Mouse (Mus musculus) kidney, embryonic 16.5 days (tissue): Measurements from ENCODE around the gene Prss41. TPM values are rescaled to one million over a fixed set of nuclear protein-coding genes. Genes with fewer than 3 reads are reported as not detected.
A peak's percentile ranks its signal among the peaks of the same experiment; 100 is the strongest.
"Not testable (repeated sequence)": the region's sequence is repeated elsewhere in the genome, so short reads cannot be mapped to it uniquely, and the experiment has no call there.

ENCODE experiments used
- ATAC-seq: fragments of 200-750 bp; cut with Nextera tagmentation; 2 replicates; pipeline ENCODE4 v1.8.0; 2017; ENCODE audit warnings: moderate TSS enrichment; ENCODE audit not compliant: low FRiP score, low TSS enrichment
- H3K27ac ChIP-seq: fragments of 300-500 bp; sonication (generic); 2 replicates; pipeline ENCODE4 v1.5.1; 2014; ENCODE audit warnings: low read length
- H3K27me3 ChIP-seq: fragments of 300-500 bp; sonication (generic); 2 replicates; pipeline ENCODE4 v1.6.1; 2014; ENCODE audit warnings: low read length, control low read depth, mixed read lengths; ENCODE audit not compliant: insufficient read depth
- H3K36me3 ChIP-seq: fragments of 300-500 bp; sonication (generic); 2 replicates; pipeline ENCODE4 v1.6.1; 2014; ENCODE audit warnings: low read length, control low read depth, mixed read lengths; ENCODE audit not compliant: insufficient read depth
- H3K4me1 ChIP-seq: fragments of 300-500 bp; sonication (generic); 2 replicates; pipeline ENCODE4 v1.6.1; 2014; ENCODE audit warnings: low read length, control low read depth, mixed read lengths; ENCODE audit not compliant: insufficient read depth
- H3K4me2 ChIP-seq: fragments of 300-500 bp; sonication (generic); replicated peaks from 2 replicates; pipeline ENCODE4 v1.6.1; 2014; ENCODE audit warnings: low read depth, low read length
- H3K4me3 ChIP-seq: fragments of 300-500 bp; sonication (generic); 2 replicates; pipeline ENCODE4 v1.5.1; 2014; ENCODE audit warnings: mild to moderate bottlenecking, low read length
- H3K9ac ChIP-seq: fragments of 300-500 bp; sonication (generic); replicated peaks from 2 replicates; pipeline ENCODE4 v1.6.1; 2014; ENCODE audit warnings: low read length
- H3K9me3 ChIP-seq: fragments of 300-500 bp; sonication (generic); 2 replicates; pipeline ENCODE4 v1.6.1; 2016; ENCODE audit warnings: low read length, control low read depth
- WGBS: fragments of 180-500 bp; shearing (Covaris S2); extraction: QIAGEN DNeasy Blood & Tissue Kit; methylation state at CpG from one replicate; pipeline ENCODE4 v1.1.7; 2014; 5-methylcytosine and 5-hydroxymethylcytosine counted together
- polyA plus RNA-seq: library from polyadenylated mRNA; unstranded; fragments of >200 nt; fragmentation: Nextera tagmentation; extraction: Ambion mirVana; gene quantifications from 2 replicates; pipeline ENCODE4 v1.2.1, GENCODE M21; 2015

Prss41 gene
- 3.5 and 4.1 TPM in 2 replicates for polyA plus RNA-seq

DNA sequence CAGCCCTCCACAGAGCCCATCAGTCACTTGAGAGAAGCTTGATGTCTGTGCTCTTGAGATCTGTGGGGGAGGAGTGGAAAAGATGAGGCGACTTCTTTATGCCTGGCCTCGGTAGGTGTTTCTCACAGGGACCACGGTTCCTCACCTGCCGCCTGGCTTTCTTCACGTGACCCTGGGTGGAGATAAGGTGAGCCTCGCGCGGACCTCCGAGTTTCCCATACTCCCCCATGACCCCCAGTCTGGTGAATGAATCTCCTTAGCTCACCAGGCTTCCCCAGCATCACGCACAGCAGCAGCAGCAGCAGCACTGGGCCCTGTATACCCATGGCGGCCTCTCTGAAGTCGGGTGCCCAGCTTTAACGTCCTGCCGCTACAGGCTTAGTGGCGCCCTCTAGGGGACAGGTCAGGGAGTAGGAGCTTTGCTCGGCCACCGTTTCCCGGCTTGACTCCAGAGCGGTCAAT, at the start of gene Prss41, which contains the start of gene Prss32:
Gene Prss41 (minus strand): TSS at position 361 of the 462 bp plus-strand sequence.
Gene Prss32 (plus strand): TSS at position 44 of the 462 bp plus-strand sequence.
- Histone ChIP-seq H3K4me3 (peak within 1 kb of the TSS; percentile 24), H3K27me3 (no peaks in the 10 kb centered on the region), H3K27ac (no peak within 1 kb of the TSS), H3K9ac (peak within 1 kb of the TSS; percentile 39; the same call in 1 of the 2 replicates), H3K4me2 (peak within 1 kb of the TSS; percentile 47), H3K9me3 (no peaks in the 10 kb centered on the region), H3K4me1 (0 out of 2 replicates have a peak, but pooled peaks cover 6% of the 10 kb centered on the region), H3K36me3 (no peaks in the 10 kb centered on the region)
- WGBS = 10% methylated on average over 19 of the region's 19 CpGs
- peak; percentile 44; the same call in 1 of the 2 replicates for ATAC-seq

DNA sequence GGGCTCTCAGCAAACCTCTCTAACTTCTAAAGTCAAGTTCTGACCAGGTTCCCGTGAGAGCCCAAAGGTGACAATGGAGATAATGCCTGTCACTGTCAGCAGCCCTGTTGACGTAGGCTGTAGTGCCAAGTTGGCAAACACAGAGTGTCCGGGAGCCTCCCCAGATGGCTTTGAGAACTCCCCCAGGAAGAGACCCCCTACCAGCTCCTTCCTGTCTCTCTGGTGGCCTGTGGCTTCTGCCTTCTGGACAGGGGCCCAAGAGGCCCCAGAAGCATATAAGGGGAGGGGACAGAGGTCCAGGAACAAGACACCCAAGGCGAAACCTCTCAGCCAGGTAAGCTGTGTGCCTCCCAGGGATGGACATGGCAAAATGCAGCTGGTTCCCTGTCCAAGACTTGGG, 36.6 kb upstream of the Prss41 start, which contains the start of the genes Dcpp1 and Dcpp2:
Gene Dcpp1 (plus strand): TSS at position 301 of the 400 bp plus-strand sequence.
Gene Dcpp2 (plus strand): TSS at position 305 of the 400 bp plus-strand sequence.
- H3K4me1 ChIP-seq, H3K36me3 ChIP-seq, H3K9ac ChIP-seq, H3K27me3 ChIP-seq, H3K4me3 ChIP-seq, H3K4me2 ChIP-seq, ATAC-seq, H3K9me3 ChIP-seq, H3K27ac ChIP-seq: not testable (repeated sequence)
- WGBS = 71% methylated on average over 4 of the region's 4 CpGs

DNA sequence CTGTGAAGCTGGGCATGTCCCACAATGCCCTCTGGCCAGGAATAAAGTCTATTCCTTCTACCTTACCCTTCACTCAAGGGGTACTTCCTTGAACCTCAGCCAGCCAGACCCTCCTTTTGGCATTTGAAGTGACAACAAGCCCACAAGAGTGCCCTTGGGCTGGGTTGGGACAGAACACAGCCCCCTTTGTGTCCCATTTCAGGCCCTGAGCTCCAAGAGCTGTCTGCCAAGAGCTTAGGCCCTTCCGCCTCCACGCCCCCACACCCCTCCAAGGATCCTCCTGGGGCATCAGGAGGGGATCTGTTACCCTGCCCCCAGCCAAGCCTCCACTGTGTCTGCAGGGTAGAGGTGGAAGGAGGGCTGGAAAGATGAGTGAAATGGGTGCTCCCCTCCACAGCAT, 33.2 kb upstream of the Prss41 start:
- peaks cover 3% of the 10 kb centered on the region; the same call in 1 of the 2 replicates for H3K4me1 ChIP-seq
- no peak for ATAC-seq
- 85% methylated on average over 2 of the region's 2 CpGs for WGBS
- no peaks in the 10 kb centered on the region for H3K36me3 ChIP-seq
- H3K27me3 ChIP-seq = no peaks in the 10 kb centered on the region
- H3K9me3 ChIP-seq = no peaks in the 10 kb centered on the region
- no peak overlapping the region for H3K4me2 ChIP-seq
- no peak overlapping the region for H3K4me3 ChIP-seq
- no peak overlapping the region for H3K9ac ChIP-seq
- no peak overlapping the region for H3K27ac ChIP-seq

GRCm38 (mm10) chr17:23876741-23877140, 32.8 kb upstream of the Prss41 start:
- no peaks in the 10 kb centered on the region for H3K9me3 ChIP-seq
- H3K9ac ChIP-seq = no peak overlapping the region
- H3K27ac ChIP-seq = no peak overlapping the region
- no peaks in the 10 kb centered on the region for H3K36me3 ChIP-seq
- H3K4me2 ChIP-seq = no peak overlapping the region
- H3K4me1 ChIP-seq = peaks cover 3% of the 10 kb centered on the region; the same call in 1 of the 2 replicates
- ATAC-seq = no peak
- WGBS = 52% methylated on average over 3 of the region's 3 CpGs
- no peak overlapping the region for H3K4me3 ChIP-seq
- no peaks in the 10 kb centered on the region for H3K27me3 ChIP-seq

DNA sequence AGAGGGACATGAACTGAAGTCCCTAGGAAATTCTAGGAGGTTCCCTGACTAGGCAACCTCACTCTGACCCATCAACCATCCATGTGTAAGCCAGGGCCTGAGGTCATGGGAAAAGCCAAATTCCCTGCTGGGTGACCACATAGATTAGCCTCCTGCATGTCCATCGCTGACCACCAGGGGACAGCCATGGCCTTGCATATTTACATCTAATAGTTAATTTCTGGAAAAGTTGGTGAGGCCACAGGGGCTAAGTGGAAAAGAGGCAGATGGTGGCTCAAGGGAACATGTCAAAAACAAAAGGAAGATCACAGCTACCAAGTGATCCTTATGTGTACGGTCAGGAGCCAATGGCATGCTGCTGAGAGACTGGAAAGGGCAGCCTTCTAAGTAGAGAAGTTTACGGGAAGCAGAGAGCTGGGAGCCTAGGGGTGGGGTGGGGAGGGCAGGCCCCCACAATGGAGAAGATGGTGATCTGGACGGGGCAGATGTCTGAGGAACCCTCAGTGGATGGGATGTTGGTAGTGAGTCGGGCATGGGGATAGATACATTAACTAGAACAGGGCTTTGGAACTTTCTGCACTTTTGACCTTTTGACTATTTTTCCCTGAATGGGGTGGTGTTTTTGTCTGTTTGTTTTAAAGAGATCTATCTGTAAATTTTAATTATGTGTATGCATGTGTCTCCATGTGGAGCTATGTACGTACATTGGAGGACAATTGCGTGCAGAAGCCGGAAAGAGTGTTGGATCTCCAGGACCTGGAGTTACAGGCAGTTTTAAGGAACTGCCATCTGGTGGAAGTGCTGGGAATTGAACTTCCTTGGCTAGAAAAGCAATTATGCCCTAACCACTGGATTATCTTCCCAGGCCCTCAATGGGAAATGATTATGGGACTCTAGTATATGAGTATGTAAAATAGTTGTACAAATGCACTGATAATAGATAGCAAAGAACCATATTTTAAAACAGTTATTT, 30.2 kb upstream of the Prss41 start:
- 38% methylated on average over 8 of the region's 8 CpGs for WGBS
- no peak overlapping the region for H3K27ac ChIP-seq
- H3K9ac ChIP-seq = no peak overlapping the region
- no peaks in the 10 kb centered on the region for H3K36me3 ChIP-seq
- ATAC-seq = peak; percentile 39
- no peaks in the 10 kb centered on the region for H3K27me3 ChIP-seq
- no peaks in the 10 kb centered on the region for H3K9me3 ChIP-seq
- H3K4me1 ChIP-seq = peaks cover 3% of the 10 kb centered on the region; the same call in 1 of the 2 replicates
- H3K4me3 ChIP-seq = no peak overlapping the region
- H3K4me2 ChIP-seq = no peak overlapping the region

DNA sequence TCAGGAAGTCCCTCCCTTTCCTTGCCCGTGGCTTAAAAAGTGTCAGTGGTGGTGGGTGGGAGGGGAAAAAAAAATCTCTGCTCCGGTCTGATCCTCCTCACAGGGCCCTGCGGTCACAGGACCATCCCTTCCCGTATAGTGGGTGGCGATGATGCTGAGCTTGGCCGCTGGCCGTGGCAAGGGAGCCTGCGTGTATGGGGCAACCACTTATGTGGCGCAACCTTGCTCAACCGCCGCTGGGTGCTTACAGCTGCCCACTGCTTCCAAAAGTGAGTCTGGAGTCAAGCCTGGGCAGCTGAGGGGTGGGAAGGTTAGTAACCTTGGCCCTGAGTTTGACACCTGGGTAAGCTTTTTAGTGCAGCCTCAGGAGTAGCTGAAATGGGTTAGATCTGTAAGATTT, 24.5 kb upstream of the Prss41 start:
- Histone ChIP-seq H3K9me3 (no peaks in the 10 kb centered on the region), H3K4me1 (no peaks in the 10 kb centered on the region), H3K4me2 (no peak overlapping the region), H3K9ac (no peak overlapping the region), H3K36me3 (no peaks in the 10 kb centered on the region), H3K27me3 (no peaks in the 10 kb centered on the region), H3K4me3 (no peak overlapping the region), H3K27ac (no peak overlapping the region)
- ATAC-seq = no peak
- WGBS = 92% methylated on average over 11 of the region's 11 CpGs

GRCm38 (mm10) chr17:23867756-23868155, 23.8 kb upstream of the Prss41 start, which contains the start of gene Prss21:
Gene Prss21, plus strand, starts transcription at chr17:23868056.
- no peak for ATAC-seq
- Histone ChIP-seq H3K27me3 (no peaks in the 10 kb centered on the region), H3K4me3 (no peak within 1 kb of the TSS), H3K9me3 (no peaks in the 10 kb centered on the region), H3K27ac (no peak within 1 kb of the TSS), H3K9ac (no peak within 1 kb of the TSS), H3K4me2 (no peak within 1 kb of the TSS), H3K4me1 (no peaks in the 10 kb centered on the region), H3K36me3 (no peaks in the 10 kb centered on the region)
- 84% methylated on average over 15 of the region's 15 CpGs for WGBS

- no peak overlapping the region for H3K4me3 ChIP-seq
- ATAC-seq = no peak
- H3K4me2 ChIP-seq = no peak overlapping the region
- H3K9me3 ChIP-seq = no peaks in the 10 kb centered on the region
- H3K36me3 ChIP-seq = no peaks in the 10 kb centered on the region
- no peaks in the 10 kb centered on the region for H3K4me1 ChIP-seq
- no peak overlapping the region for H3K9ac ChIP-seq
- WGBS = 85% methylated on average over 4 of the region's 4 CpGs
- no peaks in the 10 kb centered on the region for H3K27me3 ChIP-seq
- no peak overlapping the region for H3K27ac ChIP-seq
Observed at GRCm38 (mm10) chr17:23862926-23863325, 19.0 kb upstream of the Prss41 start.

DNA sequence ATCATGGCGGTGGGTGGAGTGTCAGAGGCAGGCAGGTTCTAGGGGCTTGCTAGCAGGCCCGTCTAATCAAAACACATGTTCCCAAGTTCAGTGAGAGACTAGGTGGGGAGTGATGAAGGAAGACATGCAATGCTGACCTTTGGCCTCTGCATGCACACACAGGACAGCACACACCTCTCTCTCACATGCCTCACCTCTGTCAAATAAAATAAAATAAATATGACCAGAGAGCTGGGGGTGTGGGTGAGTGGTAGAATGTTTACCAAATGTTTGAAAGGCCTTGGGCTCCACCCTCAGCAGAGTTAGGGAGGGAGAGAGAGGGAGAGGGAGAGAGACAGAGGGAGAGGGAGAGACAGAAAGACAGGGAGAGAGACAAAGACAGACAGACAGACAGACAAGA, 13.9 kb upstream of the Prss41 start:
- Histone ChIP-seq H3K4me1 (no peaks in the 10 kb centered on the region), H3K27ac (no peak overlapping the region), H3K9ac (no peak overlapping the region), H3K27me3 (no peaks in the 10 kb centered on the region), H3K4me2 (no peak overlapping the region), H3K36me3 (no peaks in the 10 kb centered on the region), H3K4me3 (no peak overlapping the region), H3K9me3 (no peaks in the 10 kb centered on the region)
- WGBS = 83% methylated on average over 2 of the region's 2 CpGs
- no peak for ATAC-seq
